Mouse (Mus musculus): ENCODE measurements around the gene Fancd2. TPM values are rescaled to one million over a fixed set of nuclear protein-coding genes. Genes with fewer than 3 reads are reported as not detected.

Fancd2 gene
- polyA plus RNA-seq, 1 experiment from 2014 or later: 1.8 TPM

GRCm38 (mm10) chr6:113531840-113532404, 440 bp downstream of the Fancd2 start:
- H3K9ac ChIP-seq (replicated peaks): peak overlapping the region; percentile 71; the same call in 1 of the 2 replicates
- no peak for ATAC-seq (ENCODE audit: low FRiP score)
- H3K27ac ChIP-seq (replicated peaks): peak overlapping the region; percentile 84; the same call in 1 of the 2 replicates
- H3K4me3 ChIP-seq (replicated peaks): peak overlapping the region; percentile 80
- no peaks in the 10 kb centered on the region for H3K9me3 ChIP-seq (replicated peaks)
- WGBS: 6% methylated on average over 7 of the region's 7 CpGs
- no peaks in the 10 kb centered on the region for H3K36me3 ChIP-seq
- H3K27me3 ChIP-seq (replicated peaks): no peaks in the 10 kb centered on the region
- peak overlapping the region; percentile 72 for H3K4me2 ChIP-seq
- peaks cover 24% of the 10 kb centered on the region for H3K4me1 ChIP-seq

- H3K9ac ChIP-seq (replicated peaks): no peak overlapping the region
- 87% methylated on average over 7 of the region's 7 CpGs for WGBS
Observed at GRCm38 (mm10) chr6:113534886-113535285, 3.4 kb downstream of the Fancd2 start.

GRCm38 (mm10) chr6:113541610-113542009, 10.1 kb downstream of the Fancd2 start:
- no peak for ATAC-seq (ENCODE audit: low FRiP score)
- Histone ChIP-seq H3K36me3 (no peaks in the 10 kb centered on the region), H3K9ac (replicated peaks) (no peak overlapping the region), H3K4me2 (no peak overlapping the region), H3K9me3 (replicated peaks) (no peaks in the 10 kb centered on the region), H3K27ac (replicated peaks) (no peak overlapping the region), H3K4me3 (replicated peaks) (no peak overlapping the region), H3K27me3 (replicated peaks) (no peaks in the 10 kb centered on the region), H3K4me1 (no peaks in the 10 kb centered on the region)
- WGBS: 90% methylated on average over 6 of the region's 6 CpGs

More at GRCm38 (mm10) chr6:113534886-113535285, 3.4 kb downstream of the Fancd2 start:
- no peak for ATAC-seq (ENCODE audit: low FRiP score)
- H3K4me1 ChIP-seq: peaks cover 14% of the 10 kb centered on the region
- no peaks in the 10 kb centered on the region for H3K36me3 ChIP-seq
- H3K27ac ChIP-seq (replicated peaks): no peak overlapping the region
- no peaks in the 10 kb centered on the region for H3K27me3 ChIP-seq (replicated peaks)
- no peaks in the 10 kb centered on the region for H3K9me3 ChIP-seq (replicated peaks)
- no peak overlapping the region for H3K4me2 ChIP-seq
- H3K4me3 ChIP-seq (replicated peaks): no peak overlapping the region

- Histone ChIP-seq H3K9me3 (replicated peaks) (no peaks in the 10 kb centered on the region), H3K36me3 (no peaks in the 10 kb centered on the region), H3K4me3 (replicated peaks) (no peak overlapping the region), H3K27ac (replicated peaks) (no peak overlapping the region), H3K27me3 (replicated peaks) (no peaks in the 10 kb centered on the region), H3K4me2 (no peak overlapping the region), H3K9ac (replicated peaks) (no peak overlapping the region), H3K4me1 (no peaks in the 10 kb centered on the region)
- no peak for ATAC-seq (ENCODE audit: low FRiP score)
- WGBS: 90% methylated on average over 9 of the region's 12 CpGs
Observed at GRCm38 (mm10) chr6:113543906-113544481, 12.5 kb downstream of the Fancd2 start.

- H3K9me3 ChIP-seq (replicated peaks): no peaks in the 10 kb centered on the region
- ATAC-seq (ENCODE audit: low FRiP score): no peak
- H3K4me2 ChIP-seq: no peak overlapping the region
- no peaks in the 10 kb centered on the region for H3K27me3 ChIP-seq (replicated peaks)
- no peak overlapping the region for H3K27ac ChIP-seq (replicated peaks)
- H3K36me3 ChIP-seq: no peaks in the 10 kb centered on the region
- no peak overlapping the region for H3K9ac ChIP-seq (replicated peaks)
- 56% methylated on average over 6 of the region's 6 CpGs for WGBS
- no peak overlapping the region for H3K4me3 ChIP-seq (replicated peaks)
- H3K4me1 ChIP-seq: no peaks in the 10 kb centered on the region
Observed at GRCm38 (mm10) chr6:113559736-113560135, 28.3 kb downstream of the Fancd2 start.

- H3K4me3 ChIP-seq (replicated peaks): no peak overlapping the region
- no peaks in the 10 kb centered on the region for H3K36me3 ChIP-seq
- WGBS: 97% methylated on average over 1 of the region's 1 CpGs
- no peak overlapping the region for H3K4me2 ChIP-seq
- no peaks in the 10 kb centered on the region for H3K9me3 ChIP-seq (replicated peaks)
- H3K4me1 ChIP-seq: no peaks in the 10 kb centered on the region
- H3K27me3 ChIP-seq (replicated peaks): no peaks in the 10 kb centered on the region
- H3K9ac ChIP-seq (replicated peaks): no peak overlapping the region
- no peak overlapping the region for H3K27ac ChIP-seq (replicated peaks)
- no peak for ATAC-seq (ENCODE audit: low FRiP score)
Observed at GRCm38 (mm10) chr6:113564557-113564956, 33.1 kb downstream of the Fancd2 start.

- Histone ChIP-seq H3K27me3 (replicated peaks) (no peaks in the 10 kb centered on the region), H3K4me3 (replicated peaks) (no peak overlapping the region), H3K9me3 (replicated peaks) (no peaks in the 10 kb centered on the region), H3K36me3 (no peaks in the 10 kb centered on the region), H3K27ac (replicated peaks) (no peak overlapping the region), H3K4me2 (no peak overlapping the region), H3K4me1 (no peaks in the 10 kb centered on the region), H3K9ac (replicated peaks) (no peak overlapping the region)
- no peak for ATAC-seq (ENCODE audit: low FRiP score)
- 97% methylated on average over 6 of the region's 6 CpGs for WGBS
Observed at GRCm38 (mm10) chr6:113576044-113576443, 44.6 kb downstream of the Fancd2 start.

GRCm38 (mm10) chr6:113579306-113579705, 47.8 kb downstream of the Fancd2 start:
- no peak overlapping the region for H3K27ac ChIP-seq (replicated peaks)
- no peaks in the 10 kb centered on the region for H3K4me1 ChIP-seq
- no peak for ATAC-seq (ENCODE audit: low FRiP score)
- H3K9me3 ChIP-seq (replicated peaks): no peaks in the 10 kb centered on the region
- WGBS: 95% methylated on average over 3 of the region's 3 CpGs
- no peaks in the 10 kb centered on the region for H3K27me3 ChIP-seq (replicated peaks)
- no peak overlapping the region for H3K4me2 ChIP-seq
- H3K9ac ChIP-seq (replicated peaks): no peak overlapping the region
- H3K36me3 ChIP-seq: no peaks in the 10 kb centered on the region
- H3K4me3 ChIP-seq (replicated peaks): no peak overlapping the region

GRCm38 (mm10) chr6:113583023-113583422, 51.5 kb downstream of the Fancd2 start:
- Histone ChIP-seq H3K9ac (replicated peaks) (no peak overlapping the region), H3K27me3 (replicated peaks) (no peaks in the 10 kb centered on the region), H3K4me2 (no peak overlapping the region), H3K4me3 (replicated peaks) (no peak overlapping the region), H3K9me3 (replicated peaks) (no peaks in the 10 kb centered on the region), H3K36me3 (no peaks in the 10 kb centered on the region), H3K27ac (replicated peaks) (no peak overlapping the region), H3K4me1 (no peaks in the 10 kb centered on the region)
- ATAC-seq (ENCODE audit: low FRiP score): no peak
- WGBS: 94% methylated on average over 4 of the region's 4 CpGs

- Histone ChIP-seq H3K9me3 (replicated peaks) (no peaks in the 10 kb centered on the region), H3K36me3 (no peaks in the 10 kb centered on the region), H3K27ac (replicated peaks) (no peak overlapping the region), H3K4me3 (replicated peaks) (no peak overlapping the region), H3K4me2 (no peak overlapping the region), H3K4me1 (no peaks in the 10 kb centered on the region), H3K9ac (replicated peaks) (no peak overlapping the region), H3K27me3 (replicated peaks) (no peaks in the 10 kb centered on the region)
- ATAC-seq (ENCODE audit: low FRiP score): no peak
- WGBS: 90% methylated on average over 5 of the region's 5 CpGs
Observed at GRCm38 (mm10) chr6:113585065-113585464, 53.6 kb downstream of the Fancd2 start.

- Histone ChIP-seq H3K9ac (replicated peaks) (no peak overlapping the region), H3K27ac (replicated peaks) (no peak overlapping the region), H3K4me3 (replicated peaks) (no peak overlapping the region), H3K27me3 (replicated peaks) (no peaks in the 10 kb centered on the region), H3K4me1 (no peaks in the 10 kb centered on the region), H3K4me2 (no peak overlapping the region), H3K36me3 (no peaks in the 10 kb centered on the region), H3K9me3 (replicated peaks) (no peaks in the 10 kb centered on the region)
- WGBS: 75% methylated on average over 5 of the region's 5 CpGs
- ATAC-seq (ENCODE audit: low FRiP score): peak; percentile 55; the same call in 1 of the 2 replicates
Observed at GRCm38 (mm10) chr6:113586466-113587183, 55.1 kb downstream of the Fancd2 start.

- H3K9ac ChIP-seq (replicated peaks): no peak overlapping the region
- H3K4me3 ChIP-seq (replicated peaks): no peak overlapping the region
- no peaks in the 10 kb centered on the region for H3K9me3 ChIP-seq (replicated peaks)
- 96% methylated on average over 2 of the region's 2 CpGs for WGBS
- ATAC-seq (ENCODE audit: low FRiP score): no peak
- no peaks in the 10 kb centered on the region for H3K36me3 ChIP-seq
- no peak overlapping the region for H3K4me2 ChIP-seq
- no peaks in the 10 kb centered on the region for H3K4me1 ChIP-seq
- no peaks in the 10 kb centered on the region for H3K27me3 ChIP-seq (replicated peaks)
- H3K27ac ChIP-seq (replicated peaks): no peak overlapping the region
Observed at GRCm38 (mm10) chr6:113592637-113593036, 61.2 kb downstream of the Fancd2 start.

Data from neural tube, embryonic 15.5 days (tissue).